In genomic region chr5:101146345-101146744, GRCm38 (mm10) we compare ENCODE assay signal across 25 mouse cellular contexts.
DNase-seq lines count a peak whose midpoint lies in the region; ATAC-seq lines count a peak whose summit lies in the region.
"Had no signal": no experiment of that assay in that cellular context is flagged by ENCODE, and none has a peak within 500 bp of the region (broad histone marks: within the 10 kb centered on the region; RNA-seq: fewer than 3 reads in every experiment).

No protein-coding gene starts in this region.

- no peaks in the 10 kb centered on the region for H3K27me3 ChIP-seq in megakaryocyte, embryonic 14.5 days (replicated peaks)
- no peaks in the 10 kb centered on the region for H3K27me3 ChIP-seq in midbrain, embryonic 12.5 days
- no peaks in the 10 kb centered on the region for H3K27me3 ChIP-seq in midbrain, embryonic 16.5 days (ENCODE audit: control insufficient read depth, insufficient read depth, low read depth, low read length)
- H3K27me3 ChIP-seq: CH12.LX; embryonic facial prominence, embryonic 12.5 days; forebrain, embryonic 13.5 days had no signal

- no peak overlapping the region for H3K27ac ChIP-seq in midbrain, embryonic 12.5 days (replicated peaks)
- H3K27ac ChIP-seq in midbrain, embryonic 16.5 days (ENCODE audit: low read length), result no peak overlapping the region
- H3K27ac ChIP-seq: embryonic facial prominence, embryonic 10.5 days; embryonic facial prominence, embryonic 12.5 days; forebrain, embryonic 13.5 days had no signal

- H3K9ac ChIP-seq in midbrain, embryonic 12.5 days (replicated peaks), result no peak overlapping the region
- H3K9ac ChIP-seq in midbrain, embryonic 16.5 days (ENCODE audit: low read depth, low read length), result no peak overlapping the region
- H3K9ac ChIP-seq: embryonic facial prominence, embryonic 12.5 days; forebrain, embryonic 13.5 days had no signal

- no peaks in the 10 kb centered on the region for H3K4me1 ChIP-seq in megakaryocyte, embryonic 14.5 days
- 0 out of 2 replicates have a peak, but pooled peaks cover 3% of the 10 kb centered on the region for H3K4me1 ChIP-seq in midbrain, embryonic 12.5 days
- H3K4me1 ChIP-seq in midbrain, embryonic 16.5 days (ENCODE audit: control insufficient read depth, insufficient read depth, low read length), result no peaks in the 10 kb centered on the region
- H3K4me1 ChIP-seq: embryonic facial prominence, embryonic 10.5 days; embryonic facial prominence, embryonic 12.5 days; forebrain, embryonic 13.5 days had no signal

- 46% methylated on average over 3 of the region's 3 CpGs for WGBS in midbrain, embryonic 12.5 days
- 37% methylated on average over 3 of the region's 3 CpGs for WGBS in midbrain, embryonic 16.5 days

- ATAC-seq in megakaryocyte, adult 5-6 weeks (ENCODE audit: poor library complexity, severe bottlenecking), result no peak
- peak; percentile 60; the same call in 1 of the 2 replicates for ATAC-seq in midbrain, embryonic 12.5 days (ENCODE audit: low FRiP score, low read depth)
- ATAC-seq in midbrain, embryonic 16.5 days, result no peak
- ATAC-seq: activated CD4-positive, CD25-positive, alpha-beta regulatory T cell, adult 4 months; CD4-positive, CD25-positive, alpha-beta regulatory T cell, adult 4 months; forebrain, embryonic 13.5 days; Patski had no signal

- peak overlapping the region; percentile 6 for H3K4me3 ChIP-seq in megakaryocyte, embryonic 14.5 days (replicated peaks)
- no peak overlapping the region for H3K4me3 ChIP-seq in midbrain, embryonic 12.5 days
- H3K4me3 ChIP-seq in midbrain, embryonic 16.5 days (ENCODE audit: low read depth, low read length), result no peak overlapping the region
- H3K4me3 ChIP-seq: embryonic facial prominence, embryonic 10.5 days; embryonic facial prominence, embryonic 12.5 days; forebrain, embryonic 13.5 days had no signal

- DNase-seq in heart, adult 11 months, result peak; percentile 39
- no peak for DNase-seq in heart, adult 8-10 months (ENCODE audit: low spot score)
- DNase-seq in retina, postnatal 1 day, result peak; percentile 17
- no peak for DNase-seq in retina, embryonic 14.5 days (ENCODE audit: low spot score)
- DNase-seq: adrenal gland, adult 8-10 months; adrenal gland, postnatal 14 days; adrenal gland, postnatal 36 days; B cell, adult 2 months; cerebellum, adult 11-12 months; cerebellum, adult 2 months; cerebellum, adult 9-10 months; cerebellum, postnatal 10 days; cerebellum, postnatal 25 days had no signal

- no peaks in the 10 kb centered on the region for H3K36me3 ChIP-seq in megakaryocyte, embryonic 14.5 days (replicated peaks; ENCODE audit: low read length)
- H3K36me3 ChIP-seq in midbrain, embryonic 12.5 days, result no peaks in the 10 kb centered on the region
- no peaks in the 10 kb centered on the region for H3K36me3 ChIP-seq in midbrain, embryonic 16.5 days (ENCODE audit: control insufficient read depth, insufficient read depth, low read length)
- H3K36me3 ChIP-seq: embryonic facial prominence, embryonic 10.5 days; embryonic facial prominence, embryonic 12.5 days; G1E had no signal

- H3K4me2 ChIP-seq in midbrain, embryonic 12.5 days (replicated peaks), result no peak overlapping the region
- no peak overlapping the region for H3K4me2 ChIP-seq in midbrain, embryonic 16.5 days (ENCODE audit: low read length)
- H3K4me2 ChIP-seq: embryonic facial prominence, embryonic 12.5 days; forebrain, embryonic 13.5 days had no signal

- H3K9me3 ChIP-seq in megakaryocyte, embryonic 14.5 days, result peaks cover 11% of the 10 kb centered on the region
- H3K9me3 ChIP-seq in midbrain, embryonic 12.5 days, result no peaks in the 10 kb centered on the region
- no peaks in the 10 kb centered on the region for H3K9me3 ChIP-seq in midbrain, embryonic 16.5 days (replicated peaks; ENCODE audit: control insufficient read depth, low read length, poor library complexity, severe bottlenecking)
- H3K9me3 ChIP-seq: embryonic facial prominence, embryonic 10.5 days; embryonic facial prominence, embryonic 12.5 days; forebrain, embryonic 13.5 days had no signal

Comparison
In these comparisons a context has a peak if more than half of its experiments do, and no peak if none do; other contexts are left out.
1. DNase-seq: peak in heart, adult 11 months (single experiment) and retina, postnatal 1 day (single experiment); none in heart, adult 8-10 months (single experiment) and retina, embryonic 14.5 days (single experiment).